Mouse (Mus musculus) embryonic facial prominence, embryonic 15.5 days (tissue): ENCODE data around the gene Atp5c1. TPM values are rescaled to one million over a fixed set of nuclear protein-coding genes. Genes with fewer than 3 reads are reported as not detected.

Experiments
- ATAC-seq: fragments of 200-750 bp; cut with Nextera tagmentation; 2 replicates; pipeline ENCODE4 v1.8.0; 2017; ENCODE audit warnings: low read depth, moderate TSS enrichment; ENCODE audit not compliant: insufficient number of reproducible peaks, low FRiP score, low TSS enrichment
- H3K27ac ChIP-seq: fragments of 300-500 bp; sonication (generic); replicated peaks from 2 replicates; pipeline ENCODE4 v1.5.1; 2015; ENCODE audit warnings: mild to moderate bottlenecking, inconsistent platforms
- H3K27me3 ChIP-seq: fragments of 300-500 bp; sonication (generic); 2 replicates; pipeline ENCODE4 v1.6.1; 2015; ENCODE audit warnings: inconsistent platforms
- H3K36me3 ChIP-seq: fragments of 300-500 bp; sonication (generic); 2 replicates; pipeline ENCODE4 v1.6.1; 2015; ENCODE audit warnings: mild to moderate bottlenecking, inconsistent platforms
- H3K4me1 ChIP-seq: fragments of 300-500 bp; sonication (generic); 2 replicates; pipeline ENCODE4 v1.6.1; 2015; ENCODE audit warnings: inconsistent platforms
- H3K4me2 ChIP-seq: fragments of 300-500 bp; sonication (generic); replicated peaks from 2 replicates; pipeline ENCODE4 v1.6.1; 2015; ENCODE audit warnings: mild to moderate bottlenecking, inconsistent platforms
- H3K4me3 ChIP-seq: fragments of 300-500 bp; sonication (generic); replicated peaks from 2 replicates; pipeline ENCODE4 v1.5.1; 2015; ENCODE audit warnings: mild to moderate bottlenecking, inconsistent platforms
- H3K9ac ChIP-seq: fragments of 300-500 bp; sonication (generic); 2 replicates; pipeline ENCODE4 v1.6.1; 2015; ENCODE audit warnings: inconsistent platforms
- H3K9me3 ChIP-seq: fragments of 300-500 bp; sonication (generic); replicated peaks from 2 replicates; pipeline ENCODE4 v1.6.1; 2016; ENCODE audit warnings: inconsistent platforms
- WGBS: fragments of 180-500 bp; shearing (Covaris S2); methylation state at CpG from one replicate; pipeline ENCODE4 v1.1.7; 2015; 5-methylcytosine and 5-hydroxymethylcytosine counted together
- polyA plus RNA-seq: library from polyadenylated mRNA; unstranded; fragments of >200 nt; fragmentation: Nextera tagmentation; extraction: Ambion mirVana; gene quantifications from 2 replicates; pipeline ENCODE4 v1.2.1, GENCODE M21; 2015

Atp5c1 gene
- polyA plus RNA-seq, 1 experiment from 2014 or later, result 513 TPM

GRCm38 (mm10) chr2:10008593-10008992 is 71.7 kb downstream of the Atp5c1 start:
- H3K36me3 ChIP-seq, result no peaks in the 10 kb centered on the region
- WGBS, result 86% methylated on average over 4 of the region's 4 CpGs

More at GRCm38 (mm10) chr2:10008593-10008992, 71.7 kb downstream of the Atp5c1 start:
- no peaks in the 10 kb centered on the region for H3K9me3 ChIP-seq
- H3K27ac ChIP-seq, result no peak overlapping the region
- no peak overlapping the region for H3K9ac ChIP-seq
- no peak for ATAC-seq
- H3K4me2 ChIP-seq, result no peak overlapping the region
- no peaks in the 10 kb centered on the region for H3K4me1 ChIP-seq
- no peaks in the 10 kb centered on the region for H3K27me3 ChIP-seq
- H3K4me3 ChIP-seq, result no peak overlapping the region

Other genes starting within 250 kb of the Atp5c1 start
- 0.67 TPM in 1 of 2 replicates, not detected in the other for gene 4930412O13Rik, start 199.3 kb downstream of the Atp5c1 start, polyA plus RNA-seq
- gene 9230102O04Rik, start 191.0 kb downstream of the Atp5c1 start, polyA plus RNA-seq, result 0.56 and 0.65 TPM in 2 replicates
- gene Gata3, start 190.5 kb downstream of the Atp5c1 start, polyA plus RNA-seq, result 50.7 and 54.0 TPM in 2 replicates
- 12.9 and 13.0 TPM in 2 replicates for gene Taf3, start 31.9 kb downstream of the Atp5c1 start, polyA plus RNA-seq
- gene Kin, start 83 bp upstream of the Atp5c1 start, polyA plus RNA-seq, result 28.3 and 28.6 TPM in 2 replicates
- gene Itih2, start 50.9 kb upstream of the Atp5c1 start, polyA plus RNA-seq, result 0.22 and 0.51 TPM in 2 replicates
- gene Itih5, start 73.1 kb upstream of the Atp5c1 start, polyA plus RNA-seq, result 13.2 and 15.3 TPM in 2 replicates